Mouse (Mus musculus): ENCODE data around the gene Ncor2. TPM values are rescaled to one million over a fixed set of nuclear protein-coding genes. Genes with fewer than 3 reads are reported as not detected.
A peak's percentile ranks its signal among the peaks of the same experiment; 100 is the strongest.

Gene Ncor2
- polyA plus RNA-seq, 1 experiment from 2014 or later: 31.6 TPM

GRCm38 (mm10) chr5:125138841-125139430, 40.1 kb downstream of the Ncor2 start:
- H3K4me3 ChIP-seq: no peak overlapping the region

GRCm38 (mm10) chr5:125137672-125138285, 41.2 kb downstream of the Ncor2 start:
- H3K36me3 ChIP-seq: no peaks in the 10 kb centered on the region
- peaks cover 95% of the 10 kb centered on the region for H3K4me1 ChIP-seq
- no peak overlapping the region for H3K4me2 ChIP-seq (replicated peaks)
- H3K27ac ChIP-seq (replicated peaks): peak overlapping the region; percentile 44; the same call in 1 of the 2 replicates
- no peaks in the 10 kb centered on the region for H3K9me3 ChIP-seq
- no peak overlapping the region for H3K4me3 ChIP-seq
- WGBS: 90% methylated on average over 18 of the region's 18 CpGs
- ATAC-seq (replicated peaks): no peak
- no peaks in the 10 kb centered on the region for H3K27me3 ChIP-seq
- no peak overlapping the region for H3K9ac ChIP-seq (replicated peaks)

More at GRCm38 (mm10) chr5:125138841-125139430, 40.1 kb downstream of the Ncor2 start:
- Histone ChIP-seq H3K4me2 (replicated peaks) (no peak overlapping the region), H3K9me3 (no peaks in the 10 kb centered on the region), H3K36me3 (no peaks in the 10 kb centered on the region), H3K9ac (replicated peaks) (no peak overlapping the region), H3K4me1 (peaks cover 95% of the 10 kb centered on the region), H3K27ac (replicated peaks) (peak overlapping the region; percentile 97), H3K27me3 (no peaks in the 10 kb centered on the region)
- WGBS: 59% methylated on average over 13 of the region's 13 CpGs
- no peak for ATAC-seq (replicated peaks)

DNA sequence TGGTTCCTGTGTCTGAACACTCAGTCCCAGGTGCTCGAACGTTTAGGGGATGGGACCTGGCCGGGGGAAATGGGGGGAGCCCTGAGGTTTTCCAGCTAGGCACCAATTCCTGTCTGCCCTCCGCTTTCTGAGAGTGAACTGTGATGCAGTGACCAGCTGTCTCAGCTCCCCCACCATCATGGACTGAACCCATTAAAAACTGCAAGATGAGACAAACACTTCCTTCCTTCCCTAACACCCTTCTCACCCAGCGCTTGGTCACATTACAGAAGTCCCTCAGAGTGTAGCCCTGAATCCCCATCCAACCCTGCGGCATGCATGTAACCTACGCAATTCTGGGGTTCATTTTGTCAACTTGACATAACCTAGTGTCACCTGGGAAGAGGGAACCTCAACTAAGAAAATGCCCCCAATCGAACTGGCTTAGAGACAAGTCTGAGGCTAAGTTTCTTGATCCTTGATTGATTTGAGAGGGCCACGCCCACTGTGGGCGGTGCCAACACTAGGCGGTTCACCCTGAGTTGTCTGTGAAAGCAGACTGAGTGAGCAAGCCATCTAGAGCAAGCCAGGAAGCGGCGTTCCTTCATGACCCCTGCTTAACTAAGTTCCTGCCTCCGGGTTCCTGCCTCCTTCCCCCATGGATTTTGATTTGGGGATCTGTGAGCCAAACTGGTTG, 41.9 kb downstream of the Ncor2 start:
- Histone ChIP-seq H3K9ac (replicated peaks) (no peak overlapping the region), H3K4me2 (replicated peaks) (no peak overlapping the region)

DNA sequence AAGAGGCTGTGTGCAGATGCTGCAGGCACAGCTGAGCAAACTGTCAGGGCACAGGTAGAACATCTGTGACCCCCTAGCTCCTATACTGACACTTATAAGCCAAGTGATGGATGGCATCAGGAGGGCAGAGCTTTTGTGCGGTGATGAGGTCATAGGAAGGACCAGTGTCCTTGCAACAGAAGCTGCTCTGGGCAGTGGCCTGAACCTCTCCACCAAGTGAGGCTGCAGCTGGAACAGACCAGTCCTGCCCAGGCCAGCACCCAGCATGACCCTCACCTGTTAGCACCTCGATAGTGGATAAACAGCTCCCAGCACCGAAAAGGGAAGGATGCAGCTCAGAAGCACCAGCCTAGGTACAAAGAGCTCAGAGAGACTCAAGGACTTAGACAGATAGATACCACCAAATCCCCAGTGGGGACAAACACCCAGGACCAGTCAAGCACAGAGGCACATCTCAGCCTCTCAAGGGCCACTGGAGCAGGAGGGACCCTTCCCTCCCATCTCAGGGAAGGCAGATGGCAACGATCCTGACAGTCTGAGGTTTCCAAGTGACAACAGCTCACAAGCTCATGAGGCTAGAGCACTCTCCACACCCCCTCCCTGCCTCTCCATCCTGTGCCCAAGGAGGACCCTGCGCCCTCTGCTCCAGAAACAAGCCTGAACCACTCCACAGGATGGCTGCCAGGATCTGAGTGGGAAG, 42.6 kb downstream of the Ncor2 start:
- WGBS: 62% methylated on average over 5 of the region's 5 CpGs
- Histone ChIP-seq H3K9ac (replicated peaks) (no peak overlapping the region), H3K36me3 (no peaks in the 10 kb centered on the region), H3K4me2 (replicated peaks) (no peak overlapping the region), H3K9me3 (no peaks in the 10 kb centered on the region), H3K4me1 (peaks cover 95% of the 10 kb centered on the region), H3K27ac (replicated peaks) (peak overlapping the region; percentile 44), H3K27me3 (no peaks in the 10 kb centered on the region), H3K4me3 (no peak overlapping the region)
- ATAC-seq (replicated peaks): no peak

More for the DNA sequence above, 41.9 kb downstream of the Ncor2 start:
- Histone ChIP-seq H3K4me3 (no peak overlapping the region), H3K27me3 (no peaks in the 10 kb centered on the region), H3K27ac (replicated peaks) (peak overlapping the region; percentile 44), H3K9me3 (no peaks in the 10 kb centered on the region), H3K4me1 (peaks cover 95% of the 10 kb centered on the region), H3K36me3 (no peaks in the 10 kb centered on the region)
- ATAC-seq (replicated peaks): no peak
- 46% methylated on average over 14 of the region's 14 CpGs for WGBS

- Histone ChIP-seq H3K4me1 (peaks cover 95% of the 10 kb centered on the region), H3K9ac (replicated peaks) (peak overlapping the region; percentile 16), H3K27ac (replicated peaks) (peak overlapping the region; percentile 90), H3K27me3 (no peaks in the 10 kb centered on the region), H3K9me3 (no peaks in the 10 kb centered on the region), H3K4me2 (replicated peaks) (peak overlapping the region; percentile 16), H3K4me3 (no peak overlapping the region), H3K36me3 (no peaks in the 10 kb centered on the region)
- peak; percentile 62 for ATAC-seq (replicated peaks)
- WGBS: 12% methylated on average over 11 of the region's 11 CpGs
Measured at GRCm38 (mm10) chr5:125134795-125135468, 44.1 kb downstream of the Ncor2 start.

DNA sequence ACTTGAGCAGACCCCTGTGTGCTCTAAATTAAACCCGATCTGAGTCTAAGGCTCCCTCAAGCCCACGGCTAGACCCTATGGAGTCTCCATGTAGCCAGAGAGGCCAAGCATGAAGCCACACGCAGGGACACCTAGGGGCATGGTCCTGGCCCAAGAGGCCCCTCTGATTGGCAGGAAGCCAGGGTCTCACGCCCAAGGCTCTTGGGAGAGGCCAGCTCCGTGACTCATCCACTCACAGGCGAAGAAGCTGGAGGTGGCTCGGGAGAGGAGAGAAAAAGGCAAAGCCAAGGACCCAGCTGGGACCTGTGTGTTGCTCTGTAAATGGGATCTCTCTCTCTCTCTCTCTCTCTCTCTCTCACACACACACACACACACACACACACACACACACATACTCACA, 44.6 kb downstream of the Ncor2 start:
- ATAC-seq (replicated peaks): peak; percentile 20
- peaks cover 95% of the 10 kb centered on the region for H3K4me1 ChIP-seq
- H3K4me2 ChIP-seq (replicated peaks): no peak overlapping the region

DNA sequence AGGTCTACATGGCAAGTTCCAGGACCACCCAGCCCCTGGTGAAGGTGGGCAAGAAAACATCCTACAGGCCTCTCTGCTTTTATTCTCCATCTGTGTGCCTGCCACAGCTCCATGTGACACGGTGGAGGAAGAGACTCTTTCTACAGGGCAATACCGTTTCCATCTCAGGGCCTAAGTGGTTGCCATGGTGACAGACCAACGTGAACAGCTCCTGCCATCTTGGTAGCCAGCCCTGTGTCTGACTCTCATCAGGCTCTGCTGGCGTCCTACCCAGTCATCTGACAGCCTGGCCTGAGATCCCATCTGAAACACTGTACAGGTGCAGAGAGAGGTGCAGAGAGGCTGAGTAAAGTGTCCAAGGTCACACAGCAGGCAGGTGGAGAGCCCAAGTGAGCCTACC, 45.4 kb downstream of the Ncor2 start:
- 9% methylated on average over 4 of the region's 4 CpGs for WGBS
- H3K4me3 ChIP-seq: no peak overlapping the region
- no peak overlapping the region for H3K9ac ChIP-seq (replicated peaks)
- no peaks in the 10 kb centered on the region for H3K9me3 ChIP-seq
- H3K27ac ChIP-seq (replicated peaks): peak overlapping the region; percentile 90
- ATAC-seq (replicated peaks): 0 out of 2 replicates have a peak, but pooled peaks have one; percentile 23
- H3K36me3 ChIP-seq: no peaks in the 10 kb centered on the region
- H3K4me2 ChIP-seq (replicated peaks): no peak overlapping the region
- no peaks in the 10 kb centered on the region for H3K27me3 ChIP-seq
- H3K4me1 ChIP-seq: peaks cover 95% of the 10 kb centered on the region

More for the DNA sequence above, 44.6 kb downstream of the Ncor2 start:
- no peak overlapping the region for H3K4me3 ChIP-seq
- H3K27me3 ChIP-seq: no peaks in the 10 kb centered on the region
- no peaks in the 10 kb centered on the region for H3K36me3 ChIP-seq
- H3K9me3 ChIP-seq: no peaks in the 10 kb centered on the region
- WGBS: 13% methylated on average over 7 of the region's 7 CpGs
- H3K9ac ChIP-seq (replicated peaks): no peak overlapping the region
- H3K27ac ChIP-seq (replicated peaks): peak overlapping the region; percentile 90

GRCm38 (mm10) chr5:125132566-125133260, 46.3 kb downstream of the Ncor2 start:
- H3K9me3 ChIP-seq: no peaks in the 10 kb centered on the region
- H3K36me3 ChIP-seq: no peaks in the 10 kb centered on the region
- no peaks in the 10 kb centered on the region for H3K27me3 ChIP-seq
- no peak overlapping the region for H3K4me3 ChIP-seq
- H3K4me1 ChIP-seq: peaks cover 97% of the 10 kb centered on the region
- peak overlapping the region; percentile 90; the same call in 1 of the 2 replicates for H3K27ac ChIP-seq (replicated peaks)
- ATAC-seq (replicated peaks): no peak
- 90% methylated on average over 13 of the region's 13 CpGs for WGBS
- H3K4me2 ChIP-seq (replicated peaks): no peak overlapping the region
- H3K9ac ChIP-seq (replicated peaks): no peak overlapping the region

- Histone ChIP-seq H3K36me3 (no peaks in the 10 kb centered on the region), H3K27ac (replicated peaks) (peak overlapping the region; percentile 90; the same call in 1 of the 2 replicates), H3K4me1 (peaks cover 92% of the 10 kb centered on the region), H3K4me2 (replicated peaks) (no peak overlapping the region), H3K9ac (replicated peaks) (no peak overlapping the region), H3K4me3 (no peak overlapping the region), H3K9me3 (no peaks in the 10 kb centered on the region), H3K27me3 (no peaks in the 10 kb centered on the region)
- no peak for ATAC-seq (replicated peaks)
- WGBS: 57% methylated on average over 2 of the region's 2 CpGs
Measured at GRCm38 (mm10) chr5:125132069-125132468, 47.0 kb downstream of the Ncor2 start.

- 78% methylated on average over 3 of the region's 3 CpGs for WGBS
- Histone ChIP-seq H3K27ac (replicated peaks) (peak overlapping the region; percentile 78), H3K4me3 (no peak overlapping the region), H3K27me3 (no peaks in the 10 kb centered on the region), H3K4me2 (replicated peaks) (no peak overlapping the region), H3K36me3 (no peaks in the 10 kb centered on the region), H3K9ac (replicated peaks) (no peak overlapping the region), H3K4me1 (peaks cover 84% of the 10 kb centered on the region), H3K9me3 (no peaks in the 10 kb centered on the region)
- ATAC-seq (replicated peaks): no peak
Measured at GRCm38 (mm10) chr5:125130406-125130805, 48.6 kb downstream of the Ncor2 start.

GRCm38 (mm10) chr5:125128939-125129385, 50.1 kb downstream of the Ncor2 start:
- Histone ChIP-seq H3K36me3 (no peaks in the 10 kb centered on the region), H3K27me3 (no peaks in the 10 kb centered on the region), H3K9me3 (no peaks in the 10 kb centered on the region), H3K9ac (replicated peaks) (no peak overlapping the region), H3K4me3 (no peak overlapping the region), H3K4me2 (replicated peaks) (no peak overlapping the region), H3K27ac (replicated peaks) (peak overlapping the region; percentile 78), H3K4me1 (peaks cover 77% of the 10 kb centered on the region)
- 47% methylated on average over 14 of the region's 14 CpGs for WGBS
- ATAC-seq (replicated peaks): peak; percentile 70

Measured in forebrain, embryonic 15.5 days (tissue).